Mouse (Mus musculus): ENCODE results near the gene Ugt1a6b. TPM values are rescaled to one million over a fixed set of nuclear protein-coding genes. Genes with fewer than 3 reads are reported as not detected.

Ugt1a6b gene
- polyA plus RNA-seq, 1 experiment = 2.9 TPM

DNA sequence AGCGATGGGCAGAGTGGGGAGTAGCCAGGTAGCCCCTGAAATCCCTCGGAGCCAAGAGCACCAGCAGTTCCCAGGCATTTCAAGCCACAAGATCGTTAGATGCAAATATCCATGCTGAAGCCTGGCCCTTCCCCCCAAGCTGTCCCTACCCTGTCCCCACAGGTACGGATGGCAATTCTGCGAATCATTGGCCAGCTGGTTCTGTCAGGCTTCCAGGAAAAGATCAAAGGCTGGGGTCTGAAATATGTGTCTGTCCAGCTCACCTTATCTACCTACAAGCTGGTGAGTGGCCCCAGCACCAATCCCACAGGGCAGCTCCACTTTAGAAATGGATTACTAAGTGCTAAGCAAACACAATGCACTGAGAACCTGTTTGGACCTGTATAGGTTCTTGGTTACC, 134.3 kb downstream of the Ugt1a6b start:
- no peak for DNase-seq
- 69% methylated on average over 5 of the region's 5 CpGs for WGBS
- TF ChIP-seq CTCF (IDR thresholded peaks at IDR 0.05; ENCODE audit: insufficient read depth, low read length) = no peak
- TF ChIP-seq POLR2A (IDR thresholded peaks at IDR 0.05; ENCODE audit: borderline replicate concordance, extremely low read depth, low read depth, low read length) = no peak
- Histone ChIP-seq H3K4me1 (ENCODE audit: control insufficient read depth, insufficient read depth, low read length) (no peaks in the 10 kb centered on the region), H3K4me3 (replicated peaks; ENCODE audit: extremely low read depth, low read depth, low read length) (no peak overlapping the region)

DNA sequence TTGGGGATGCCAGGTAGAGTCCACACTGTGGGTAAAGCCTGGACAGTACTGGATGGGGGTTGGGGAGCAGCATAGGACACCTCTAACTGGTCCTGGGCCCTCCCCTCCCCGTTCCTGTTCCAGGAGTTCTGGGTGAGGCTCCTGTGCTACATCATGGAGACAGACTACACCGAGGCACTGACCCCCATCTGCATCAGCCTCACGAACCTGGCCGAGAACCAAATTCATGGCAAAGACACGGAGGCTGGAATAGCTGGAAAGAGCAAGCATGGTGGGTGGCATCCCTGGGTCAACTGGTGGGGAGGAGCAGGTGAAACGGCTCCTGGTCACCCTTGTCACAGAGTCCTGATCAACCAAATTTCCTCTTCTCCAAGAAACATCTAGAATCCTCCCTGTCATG, 135.7 kb downstream of the Ugt1a6b start:
- 71% methylated on average over 6 of the region's 6 CpGs for WGBS
- TF ChIP-seq CTCF (IDR thresholded peaks at IDR 0.05; ENCODE audit: insufficient read depth, low read length) = no peak
- no peak for TF ChIP-seq POLR2A (IDR thresholded peaks at IDR 0.05; ENCODE audit: borderline replicate concordance, extremely low read depth, low read depth, low read length)
- H3K4me3 ChIP-seq (replicated peaks; ENCODE audit: extremely low read depth, low read depth, low read length) = no peak overlapping the region
- H3K4me1 ChIP-seq (ENCODE audit: control insufficient read depth, insufficient read depth, low read length) = no peaks in the 10 kb centered on the region
- DNase-seq = no peak

DNA sequence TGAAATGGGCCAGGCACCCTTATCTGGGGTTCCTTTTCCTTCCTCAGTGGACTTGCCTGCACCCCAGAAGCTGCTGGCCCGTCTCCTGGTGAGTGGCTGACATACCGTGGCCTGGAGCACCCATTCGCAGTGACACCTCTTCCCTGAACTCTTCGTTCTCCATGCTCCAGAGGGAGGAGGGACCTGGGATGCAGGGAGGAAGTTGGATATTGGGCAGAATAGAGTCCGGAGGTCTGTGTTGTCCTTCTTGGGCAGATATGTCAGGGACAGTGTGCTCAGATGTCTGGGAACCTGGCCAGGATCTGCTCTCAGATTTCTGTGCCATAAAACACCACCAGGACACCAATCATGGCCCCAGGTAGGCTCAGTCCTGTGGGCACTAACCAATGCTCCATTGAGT, 137.0 kb downstream of the Ugt1a6b start:
- H3K4me3 ChIP-seq (replicated peaks; ENCODE audit: extremely low read depth, low read depth, low read length) = no peak overlapping the region
- DNase-seq = no peak
- no peak for TF ChIP-seq CTCF (IDR thresholded peaks at IDR 0.05; ENCODE audit: insufficient read depth, low read length)
- no peak for TF ChIP-seq POLR2A (IDR thresholded peaks at IDR 0.05; ENCODE audit: borderline replicate concordance, extremely low read depth, low read depth, low read length)
- no peaks in the 10 kb centered on the region for H3K4me1 ChIP-seq (ENCODE audit: control insufficient read depth, insufficient read depth, low read length)
- 67% methylated on average over 5 of the region's 5 CpGs for WGBS

DNA sequence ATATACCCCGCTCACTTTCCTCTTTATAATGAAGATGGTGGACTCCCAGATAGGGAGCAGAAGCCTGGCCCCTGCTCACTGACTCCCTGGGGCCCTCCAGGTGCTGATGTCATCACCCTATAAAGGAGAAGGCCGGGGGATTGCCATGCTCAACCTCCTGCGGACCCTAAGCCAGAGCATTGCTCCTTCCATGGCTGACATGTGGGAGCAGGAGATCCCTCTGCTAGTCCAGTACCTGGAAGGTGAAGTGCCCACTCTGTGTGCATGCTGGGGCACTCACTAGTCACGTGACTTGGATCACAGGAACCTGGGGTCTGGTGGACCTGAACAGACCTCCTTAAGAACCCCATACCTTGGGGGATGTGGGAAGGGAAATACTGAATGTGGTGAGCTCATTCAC, 137.5 kb downstream of the Ugt1a6b start:
- H3K4me1 ChIP-seq (ENCODE audit: control insufficient read depth, insufficient read depth, low read length) = no peaks in the 10 kb centered on the region
- DNase-seq = no peak
- no peak overlapping the region for H3K4me3 ChIP-seq (replicated peaks; ENCODE audit: extremely low read depth, low read depth, low read length)
- 63% methylated on average over 4 of the region's 4 CpGs for WGBS
- TF ChIP-seq POLR2A (IDR thresholded peaks at IDR 0.05; ENCODE audit: borderline replicate concordance, extremely low read depth, low read depth, low read length) = no peak
- TF ChIP-seq CTCF (IDR thresholded peaks at IDR 0.05; ENCODE audit: insufficient read depth, low read length) = no peak

DNA sequence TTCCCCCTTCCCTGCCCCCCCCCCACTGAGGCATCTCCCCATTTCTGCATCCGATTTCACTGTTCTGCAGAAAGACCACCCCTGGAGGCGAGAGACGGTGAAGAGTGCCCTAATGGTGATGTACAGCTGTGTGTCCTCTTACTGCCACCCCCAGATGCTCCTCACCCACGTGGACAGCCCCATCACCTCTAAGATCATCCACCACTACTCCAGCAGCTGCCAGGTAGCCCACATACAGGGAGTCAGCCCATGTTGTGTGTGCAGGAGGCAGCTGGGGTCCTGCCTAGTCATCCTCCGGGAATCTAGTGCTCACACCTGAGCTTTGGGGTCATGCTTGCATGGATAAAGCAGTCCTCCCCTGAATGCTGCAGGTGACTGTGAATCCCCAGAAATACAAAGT, 140.8 kb downstream of the Ugt1a6b start:
- WGBS = 62% methylated on average over 5 of the region's 5 CpGs
- TF ChIP-seq POLR2A (IDR thresholded peaks at IDR 0.05; ENCODE audit: borderline replicate concordance, extremely low read depth, low read depth, low read length) (no peak), CTCF (IDR thresholded peaks at IDR 0.05; ENCODE audit: insufficient read depth, low read length) (no peak)
- Histone ChIP-seq H3K4me1 (ENCODE audit: control insufficient read depth, insufficient read depth, low read length) (no peaks in the 10 kb centered on the region), H3K4me3 (replicated peaks; ENCODE audit: extremely low read depth, low read depth, low read length) (no peak overlapping the region)
- no peak for DNase-seq

DNA sequence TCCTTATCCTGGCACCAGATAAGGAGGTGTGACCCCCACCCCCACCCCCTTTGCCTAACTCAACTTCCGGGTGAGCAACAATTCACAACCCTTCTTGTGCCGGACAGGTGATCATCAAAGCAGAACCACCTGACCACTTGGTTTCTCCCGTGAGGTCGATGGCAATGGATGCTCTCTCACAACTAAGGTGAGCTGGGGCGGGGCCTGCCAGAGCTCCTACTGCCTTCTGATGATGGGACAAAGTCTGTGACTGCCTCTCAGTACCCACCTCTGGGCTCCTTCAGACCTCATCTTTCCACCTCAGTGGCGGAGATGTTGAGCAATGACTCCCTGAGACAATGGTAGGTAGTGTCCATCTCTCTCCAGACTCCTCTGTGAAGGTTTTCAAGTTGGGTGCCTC, 142.8 kb downstream of the Ugt1a6b start:
- DNase-seq = no peak
- H3K4me3 ChIP-seq (replicated peaks; ENCODE audit: extremely low read depth, low read depth, low read length) = no peak overlapping the region
- no peak for TF ChIP-seq CTCF (IDR thresholded peaks at IDR 0.05; ENCODE audit: insufficient read depth, low read length)
- no peak for TF ChIP-seq POLR2A (IDR thresholded peaks at IDR 0.05; ENCODE audit: borderline replicate concordance, extremely low read depth, low read depth, low read length)
- WGBS = 75% methylated on average over 6 of the region's 6 CpGs
- no peaks in the 10 kb centered on the region for H3K4me1 ChIP-seq (ENCODE audit: control insufficient read depth, insufficient read depth, low read length)

DNA sequence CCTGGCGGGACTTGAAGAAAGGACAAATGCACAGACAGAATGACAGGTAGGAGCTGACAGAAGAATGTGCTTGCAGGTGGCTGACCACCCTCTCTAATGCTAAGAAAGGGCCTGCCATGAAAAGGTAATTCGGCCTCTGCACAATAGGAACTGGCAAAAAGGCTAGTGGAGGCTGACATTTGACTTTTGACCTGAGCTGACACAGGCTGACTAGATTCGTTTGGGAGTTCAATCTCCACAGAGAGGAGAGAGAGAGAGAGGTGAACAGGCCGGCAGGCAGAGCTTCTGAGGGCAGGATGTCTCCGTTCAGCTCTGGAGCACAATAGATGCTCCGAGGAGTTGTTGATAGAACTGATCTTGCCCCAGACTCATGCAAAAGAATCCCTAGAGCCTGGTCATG, 143.3 kb downstream of the Ugt1a6b start:
- TF ChIP-seq POLR2A (IDR thresholded peaks at IDR 0.05; ENCODE audit: borderline replicate concordance, extremely low read depth, low read depth, low read length) = no peak
- TF ChIP-seq CTCF (IDR thresholded peaks at IDR 0.05; ENCODE audit: insufficient read depth, low read length) = no peak
- 42% methylated on average over 6 of the region's 6 CpGs for WGBS
- no peak for DNase-seq
- H3K4me1 ChIP-seq (ENCODE audit: control insufficient read depth, insufficient read depth, low read length) = no peaks in the 10 kb centered on the region
- H3K4me3 ChIP-seq (replicated peaks; ENCODE audit: extremely low read depth, low read depth, low read length) = no peak overlapping the region

DNA sequence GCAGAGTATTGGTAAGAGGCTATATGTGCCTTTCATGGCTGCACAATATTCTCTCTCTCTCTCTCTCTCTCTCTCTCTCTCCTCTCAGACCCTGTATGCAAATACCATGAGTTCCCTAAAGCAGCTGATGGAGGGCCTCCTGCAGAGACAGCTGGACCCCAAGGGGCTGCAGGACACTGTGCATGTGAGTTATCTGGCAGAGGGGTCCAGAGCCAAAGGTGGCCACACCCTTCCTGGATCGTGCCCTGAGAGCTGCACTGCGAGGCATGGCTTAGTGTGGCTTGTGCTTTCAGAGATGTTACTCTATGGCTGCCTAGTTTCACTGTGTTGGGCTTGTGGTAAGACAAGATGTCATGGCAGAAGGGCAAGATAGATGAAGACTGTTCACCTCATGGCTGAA, 144.6 kb downstream of the Ugt1a6b start:
- WGBS = 41% methylated on average over 2 of the region's 2 CpGs
- no peak for DNase-seq
- TF ChIP-seq POLR2A (IDR thresholded peaks at IDR 0.05; ENCODE audit: borderline replicate concordance, extremely low read depth, low read depth, low read length) (no peak), CTCF (IDR thresholded peaks at IDR 0.05; ENCODE audit: insufficient read depth, low read length) (no peak)
- no peak overlapping the region for H3K4me3 ChIP-seq (replicated peaks; ENCODE audit: extremely low read depth, low read depth, low read length)
- no peaks in the 10 kb centered on the region for H3K4me1 ChIP-seq (ENCODE audit: control insufficient read depth, insufficient read depth, low read length)

DNA sequence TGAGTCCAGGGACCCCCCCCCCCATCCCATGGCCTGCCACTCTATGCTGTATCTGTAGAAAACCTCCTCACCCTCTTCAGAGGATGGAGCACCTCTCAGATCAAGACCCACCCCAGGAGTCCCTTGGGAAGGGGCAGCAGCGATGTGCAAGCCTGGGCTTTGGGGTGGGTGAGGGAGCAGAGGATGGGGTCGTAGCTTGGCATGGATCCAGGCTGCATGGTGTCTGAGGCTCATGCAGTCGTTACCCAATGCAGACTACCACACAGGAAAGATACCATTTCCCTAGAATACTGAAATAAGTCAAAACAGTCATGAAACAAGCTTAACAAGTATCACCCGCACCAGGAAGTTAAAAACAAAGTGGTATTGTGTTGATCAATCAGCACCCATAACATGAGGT, 145.6 kb downstream of the Ugt1a6b start:
- DNase-seq = no peak
- Histone ChIP-seq H3K4me1 (ENCODE audit: control insufficient read depth, insufficient read depth, low read length) (no peaks in the 10 kb centered on the region), H3K4me3 (replicated peaks; ENCODE audit: extremely low read depth, low read depth, low read length) (no peak overlapping the region)
- TF ChIP-seq CTCF (IDR thresholded peaks at IDR 0.05; ENCODE audit: insufficient read depth, low read length) (no peak), POLR2A (IDR thresholded peaks at IDR 0.05; ENCODE audit: borderline replicate concordance, extremely low read depth, low read depth, low read length) (no peak)
- 56% methylated on average over 4 of the region's 4 CpGs for WGBS

DNA sequence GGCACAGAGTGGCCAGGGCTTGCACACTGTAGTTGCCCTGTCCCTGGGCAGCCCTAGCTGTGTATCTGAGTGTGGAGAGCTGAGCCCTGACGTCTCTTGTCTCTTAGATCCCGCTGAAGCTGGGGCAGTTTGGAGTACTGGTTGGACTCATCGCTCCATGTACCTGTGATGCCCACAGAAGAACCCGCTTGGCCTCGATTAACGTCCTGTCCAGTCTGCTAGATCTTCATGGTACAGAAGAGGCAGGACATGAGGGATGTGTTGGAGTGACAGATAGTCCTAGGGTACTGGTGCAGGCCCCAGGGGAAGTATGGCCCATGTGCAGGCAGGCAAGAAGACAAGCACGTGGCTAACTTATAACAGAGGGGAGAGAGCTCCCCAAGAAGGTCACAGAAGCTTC, 146.5 kb downstream of the Ugt1a6b start:
- TF ChIP-seq CTCF (IDR thresholded peaks at IDR 0.05; ENCODE audit: insufficient read depth, low read length) (no peak), POLR2A (IDR thresholded peaks at IDR 0.05; ENCODE audit: borderline replicate concordance, extremely low read depth, low read depth, low read length) (no peak)

DNA sequence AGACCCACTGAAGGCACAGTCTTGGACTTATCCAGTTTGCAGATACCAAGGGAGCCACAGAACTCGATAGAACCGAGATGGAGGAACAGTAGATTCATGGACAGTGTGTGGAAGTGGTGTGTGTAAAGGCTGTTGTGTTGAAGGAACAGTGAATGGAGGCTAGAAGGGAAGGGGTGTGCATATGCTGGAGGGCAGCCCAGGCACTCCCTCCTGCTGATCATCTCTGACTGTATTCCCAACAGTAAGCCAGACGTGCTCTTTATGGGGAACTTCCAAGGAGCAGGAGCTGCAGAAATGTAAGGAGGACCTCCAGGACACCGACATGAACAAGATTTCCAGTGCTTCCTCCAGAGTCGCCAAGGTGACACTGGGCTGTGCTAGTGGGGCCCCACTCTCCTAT, 147.0 kb downstream of the Ugt1a6b start:
- Histone ChIP-seq H3K4me3 (replicated peaks; ENCODE audit: extremely low read depth, low read depth, low read length) (no peak overlapping the region), H3K4me1 (ENCODE audit: control insufficient read depth, insufficient read depth, low read length) (no peaks in the 10 kb centered on the region)
- WGBS = 78% methylated on average over 5 of the region's 5 CpGs
- DNase-seq = no peak
- TF ChIP-seq POLR2A (IDR thresholded peaks at IDR 0.05; ENCODE audit: borderline replicate concordance, extremely low read depth, low read depth, low read length) (no peak), CTCF (IDR thresholded peaks at IDR 0.05; ENCODE audit: insufficient read depth, low read length) (no peak)

More for the DNA sequence above, 146.5 kb downstream of the Ugt1a6b start:
- no peak overlapping the region for H3K4me3 ChIP-seq (replicated peaks; ENCODE audit: extremely low read depth, low read depth, low read length)
- H3K4me1 ChIP-seq (ENCODE audit: control insufficient read depth, insufficient read depth, low read length) = no peaks in the 10 kb centered on the region
- 73% methylated on average over 7 of the region's 7 CpGs for WGBS
- no peak for DNase-seq
